Mouse (Mus musculus) kidney, embryonic 14.5 days (tissue): Measurements from ENCODE around the gene Tmem106a. TPM values are rescaled to one million over a fixed set of nuclear protein-coding genes. Genes with fewer than 3 reads are reported as not detected.

Source experiments
- ATAC-seq: fragments of 200-750 bp; cut with Nextera tagmentation; 2 replicates; pipeline ENCODE4 v1.8.0; 2017; ENCODE audit warnings: moderate number of reproducible peaks, mild to moderate bottlenecking, moderate TSS enrichment, moderate library complexity; ENCODE audit not compliant: low FRiP score, low TSS enrichment
- H3K27ac ChIP-seq: fragments of 300-500 bp; sonication (generic); 2 replicates; pipeline ENCODE4 v1.5.1; 2014; ENCODE audit warnings: low read depth, mild to moderate bottlenecking, low read length, moderate library complexity, mixed read lengths
- H3K27me3 ChIP-seq: fragments of 300-500 bp; sonication (generic); 2 replicates; pipeline ENCODE4 v1.6.1; 2014; ENCODE audit warnings: mild to moderate bottlenecking, low read length; ENCODE audit not compliant: control insufficient read depth, insufficient read depth
- H3K36me3 ChIP-seq: fragments of 300-500 bp; sonication (generic); 2 replicates; pipeline ENCODE4 v1.6.1; 2014; ENCODE audit warnings: low read length, mixed read lengths; ENCODE audit not compliant: control insufficient read depth, insufficient read depth
- H3K4me1 ChIP-seq: fragments of 300-500 bp; sonication (generic); 2 replicates; pipeline ENCODE4 v1.6.1; 2014; ENCODE audit warnings: low read length, mixed read lengths; ENCODE audit not compliant: control insufficient read depth, insufficient read depth
- H3K4me2 ChIP-seq: fragments of 300-500 bp; sonication (generic); replicated peaks from 2 replicates; pipeline ENCODE4 v1.6.1; 2014; ENCODE audit warnings: low read depth, mild to moderate bottlenecking, low read length
- H3K4me3 ChIP-seq: fragments of 300-500 bp; sonication (generic); 2 replicates; pipeline ENCODE4 v1.5.1; 2014; ENCODE audit warnings: mild to moderate bottlenecking, low read length
- H3K9ac ChIP-seq: fragments of 300-500 bp; sonication (generic); 2 replicates; pipeline ENCODE4 v1.6.1; 2014; ENCODE audit warnings: low read depth, mild to moderate bottlenecking, low read length, moderate library complexity
- H3K9me3 ChIP-seq: fragments of 300-500 bp; sonication (generic); 2 replicates; pipeline ENCODE4 v1.6.1; 2016; ENCODE audit warnings: low read length; ENCODE audit not compliant: control insufficient read depth
- WGBS: fragments of 180-500 bp; shearing (Covaris S2); extraction: QIAGEN DNeasy Blood & Tissue Kit; methylation state at CpG from one replicate; pipeline ENCODE4 v1.1.7; 2014; 5-methylcytosine and 5-hydroxymethylcytosine counted together
- polyA plus RNA-seq: library from polyadenylated mRNA; unstranded; fragments of >200 nt; fragmentation: Nextera tagmentation; extraction: Ambion mirVana; gene quantifications from 2 replicates; pipeline ENCODE4 v1.2.1, GENCODE M21; 2014

The Tmem106a gene
- 3.8 and 4.8 TPM in 2 replicates for polyA plus RNA-seq

- Histone ChIP-seq H3K36me3 (peaks cover 31% of the 10 kb centered on the region), H3K9ac (peak within 1 kb of the TSS; percentile 49), H3K4me1 (no peaks in the 10 kb centered on the region), H3K27ac (no peak within 1 kb of the TSS), H3K4me3 (peak within 1 kb of the TSS; percentile 41), H3K27me3 (no peaks in the 10 kb centered on the region), H3K9me3 (no peaks in the 10 kb centered on the region), H3K4me2 (peak within 1 kb of the TSS; percentile 56)
- ATAC-seq: peak; percentile 60; the same call in 1 of the 2 replicates
- WGBS: 19% methylated on average over 30 of the region's 31 CpGs
Measured at GRCm38 (mm10) chr11:101582054-101583035, at the start of gene Tmem106a. Gene Tmem106a, plus strand, starts transcription at chr11:101582242.

- ATAC-seq: no peak
- H3K27ac ChIP-seq: no peak overlapping the region
- H3K27me3 ChIP-seq: no peaks in the 10 kb centered on the region
- H3K4me1 ChIP-seq: no peaks in the 10 kb centered on the region
- 91% methylated on average over 9 of the region's 9 CpGs for whole genome bisulfite sequencing
- H3K4me3 ChIP-seq: no peak overlapping the region
- no peak overlapping the region for H3K9ac ChIP-seq
- no peak overlapping the region for H3K4me2 ChIP-seq
- peaks cover 29% of the 10 kb centered on the region for H3K36me3 ChIP-seq
- H3K9me3 ChIP-seq: no peaks in the 10 kb centered on the region
Measured at GRCm38 (mm10) chr11:101543533-101543932, 38.5 kb upstream of the Tmem106a start.

GRCm38 (mm10) chr11:101544132-101544531 is 37.9 kb upstream of the Tmem106a start:
- Histone ChIP-seq H3K4me1 (no peaks in the 10 kb centered on the region), H3K36me3 (peaks cover 29% of the 10 kb centered on the region; the same call in 1 of the 2 replicates), H3K4me2 (no peak overlapping the region), H3K9me3 (no peaks in the 10 kb centered on the region), H3K27ac (no peak overlapping the region), H3K4me3 (no peak overlapping the region), H3K9ac (no peak overlapping the region), H3K27me3 (no peaks in the 10 kb centered on the region)
- no peak for ATAC-seq
- WGBS: 78% methylated on average over 1 of the region's 1 CpGs

GRCm38 (mm10) chr11:101548526-101548925 is 33.5 kb upstream of the Tmem106a start:
- Histone ChIP-seq H3K9ac (no peak overlapping the region), H3K4me1 (peaks cover 5% of the 10 kb centered on the region)
- no peak for ATAC-seq

GRCm38 (mm10) chr11:101551751-101552475 is 30.1 kb upstream of the Tmem106a start, which contains the start of the genes Brca1 and Nbr1:
Gene Brca1, minus strand, starts transcription at chr11:101551955.
Gene Nbr1, plus strand, starts transcription at chr11:101552149.
- H3K4me1 ChIP-seq: peaks cover 5% of the 10 kb centered on the region
- H3K9me3 ChIP-seq: no peaks in the 10 kb centered on the region
- peak within 1 kb of the TSS; percentile 92 for H3K4me3 ChIP-seq
- H3K27ac ChIP-seq: peak within 1 kb of the TSS; percentile 94
- peak; percentile 83 for ATAC-seq
- H3K36me3 ChIP-seq: peaks cover 31% of the 10 kb centered on the region; the same call in 1 of the 2 replicates
- H3K9ac ChIP-seq: peak within 1 kb of the TSS; percentile 80
- peak within 1 kb of the TSS; percentile 60 for H3K4me2 ChIP-seq
- no peaks in the 10 kb centered on the region for H3K27me3 ChIP-seq
- under 1% methylated on average over 43 of the region's 43 CpGs for WGBS

More at GRCm38 (mm10) chr11:101548526-101548925, 33.5 kb upstream of the Tmem106a start:
- Histone ChIP-seq H3K36me3 (peaks cover 28% of the 10 kb centered on the region; the same call in 1 of the 2 replicates), H3K27ac (no peak overlapping the region), H3K4me3 (no peak overlapping the region), H3K4me2 (no peak overlapping the region), H3K9me3 (no peaks in the 10 kb centered on the region), H3K27me3 (no peaks in the 10 kb centered on the region)

- H3K4me3 ChIP-seq: peak overlapping the region; percentile 92
- no peaks in the 10 kb centered on the region for H3K27me3 ChIP-seq
- peaks cover 5% of the 10 kb centered on the region for H3K4me1 ChIP-seq
- WGBS: under 1% methylated on average over 37 of the region's 37 CpGs
- peak overlapping the region; percentile 80 for H3K9ac ChIP-seq
- H3K36me3 ChIP-seq: peaks cover 33% of the 10 kb centered on the region; the same call in 1 of the 2 replicates
- no peaks in the 10 kb centered on the region for H3K9me3 ChIP-seq
- H3K27ac ChIP-seq: peak overlapping the region; percentile 94
- H3K4me2 ChIP-seq: peak overlapping the region; percentile 54
- peak; percentile 98 for ATAC-seq
Measured at GRCm38 (mm10) chr11:101552476-101553300, 29.4 kb upstream of the Tmem106a start.

GRCm38 (mm10) chr11:101553354-101553930 is 28.6 kb upstream of the Tmem106a start:
- H3K36me3 ChIP-seq: peaks cover 33% of the 10 kb centered on the region; the same call in 1 of the 2 replicates

GRCm38 (mm10) chr11:101556541-101556940 is 25.5 kb upstream of the Tmem106a start:
- H3K9me3 ChIP-seq: no peaks in the 10 kb centered on the region
- H3K9ac ChIP-seq: no peak overlapping the region
- peaks cover 51% of the 10 kb centered on the region for H3K36me3 ChIP-seq
- no peaks in the 10 kb centered on the region for H3K4me1 ChIP-seq
- no peak overlapping the region for H3K4me3 ChIP-seq
- no peak overlapping the region for H3K27ac ChIP-seq
- WGBS: 92% methylated on average over 7 of the region's 7 CpGs
- no peak for ATAC-seq
- H3K4me2 ChIP-seq: no peak overlapping the region
- H3K27me3 ChIP-seq: no peaks in the 10 kb centered on the region

More at GRCm38 (mm10) chr11:101553354-101553930, 28.6 kb upstream of the Tmem106a start:
- H3K4me2 ChIP-seq: peak overlapping the region; percentile 54
- peak overlapping the region; percentile 89 for H3K27ac ChIP-seq
- peaks cover 5% of the 10 kb centered on the region for H3K4me1 ChIP-seq
- H3K27me3 ChIP-seq: no peaks in the 10 kb centered on the region
- WGBS: 13% methylated on average over 8 of the region's 8 CpGs
- H3K9ac ChIP-seq: peak overlapping the region; percentile 80
- no peaks in the 10 kb centered on the region for H3K9me3 ChIP-seq
- H3K4me3 ChIP-seq: peak overlapping the region; percentile 92
- ATAC-seq: no peak
